Mouse (Mus musculus): Measurements from ENCODE around the gene Mrm3. TPM values are rescaled to one million over a fixed set of nuclear protein-coding genes. Genes with fewer than 3 reads are reported as not detected.
"Not testable (repeated sequence)": the region's sequence is repeated elsewhere in the genome, so short reads cannot be mapped to it uniquely, and the experiment has no call there.

Gene Mrm3
- polyA plus RNA-seq (2016; fragmentation: Nextera tagmentation; extraction: Ambion mirVana): 23.5 and 25.1 TPM in 2 replicates

DNA sequence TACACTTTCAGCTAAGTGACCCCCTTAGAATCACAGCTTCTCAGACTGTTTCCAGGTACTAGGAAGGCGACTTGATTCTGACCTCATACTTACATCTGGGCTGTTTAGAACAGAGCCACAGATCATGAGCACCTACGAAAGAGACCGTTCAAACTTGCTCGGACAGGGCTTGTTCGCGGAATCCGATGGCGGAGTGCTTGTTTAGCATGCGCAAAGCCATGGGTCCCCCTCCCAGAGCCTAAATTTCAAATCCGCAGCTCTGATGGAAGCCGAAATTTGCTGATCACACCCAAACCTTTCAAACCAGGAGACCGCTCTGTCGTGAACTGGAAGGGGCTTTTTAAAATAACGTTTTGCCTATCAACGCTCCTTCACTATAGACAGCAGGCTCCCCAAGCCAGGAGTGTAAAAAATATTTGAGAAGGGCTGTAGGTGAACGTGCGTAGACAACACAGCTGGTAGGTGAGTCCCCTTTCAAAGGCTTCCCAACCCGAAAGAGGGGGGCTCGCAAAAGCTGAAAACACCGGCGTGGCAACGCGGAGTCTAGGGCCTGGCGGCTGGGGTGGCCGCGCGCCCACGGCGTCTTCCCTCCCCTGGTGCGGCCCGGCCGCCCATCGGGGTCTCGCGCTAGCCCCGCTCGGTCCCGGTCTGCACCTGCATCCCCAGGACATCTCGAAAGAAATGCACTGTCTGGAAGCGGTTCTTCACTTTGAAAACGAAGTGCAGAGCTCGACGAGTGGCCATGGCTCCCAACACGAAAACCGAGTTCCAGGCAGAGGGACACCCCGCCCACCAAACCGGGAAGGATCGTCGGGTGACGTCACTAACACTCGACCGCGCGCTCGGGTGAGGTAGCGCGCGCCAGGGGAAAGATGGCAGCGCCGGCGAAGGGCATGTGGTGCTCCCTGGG, at the start of gene Mrm3, which contains the start of gene Glod4:
Mrm3 (plus strand) TSS at position 815 of the 910 bp plus-strand sequence.
Glod4 (minus strand) TSS at position 825 of the 910 bp plus-strand sequence.
- Histone ChIP-seq H3K4me3 (peak within 1 kb of the TSS; percentile 85), H3K36me3 (peaks cover 47% of the 10 kb centered on the region), H3K4me1 (peaks cover 21% of the 10 kb centered on the region), H3K9ac (peak within 1 kb of the TSS; percentile 83), H3K27ac (peak within 1 kb of the TSS; percentile 45), H3K4me2 (peak within 1 kb of the TSS; percentile 77), H3K27me3 (replicated peaks) (no peaks in the 10 kb centered on the region), H3K9me3 (replicated peaks) (no peaks in the 10 kb centered on the region)
- peak; percentile 85 for ATAC-seq
- WGBS (ENCODE audit: insufficient replicate concordance): under 1% methylated on average over 61 of the region's 61 CpGs

DNA sequence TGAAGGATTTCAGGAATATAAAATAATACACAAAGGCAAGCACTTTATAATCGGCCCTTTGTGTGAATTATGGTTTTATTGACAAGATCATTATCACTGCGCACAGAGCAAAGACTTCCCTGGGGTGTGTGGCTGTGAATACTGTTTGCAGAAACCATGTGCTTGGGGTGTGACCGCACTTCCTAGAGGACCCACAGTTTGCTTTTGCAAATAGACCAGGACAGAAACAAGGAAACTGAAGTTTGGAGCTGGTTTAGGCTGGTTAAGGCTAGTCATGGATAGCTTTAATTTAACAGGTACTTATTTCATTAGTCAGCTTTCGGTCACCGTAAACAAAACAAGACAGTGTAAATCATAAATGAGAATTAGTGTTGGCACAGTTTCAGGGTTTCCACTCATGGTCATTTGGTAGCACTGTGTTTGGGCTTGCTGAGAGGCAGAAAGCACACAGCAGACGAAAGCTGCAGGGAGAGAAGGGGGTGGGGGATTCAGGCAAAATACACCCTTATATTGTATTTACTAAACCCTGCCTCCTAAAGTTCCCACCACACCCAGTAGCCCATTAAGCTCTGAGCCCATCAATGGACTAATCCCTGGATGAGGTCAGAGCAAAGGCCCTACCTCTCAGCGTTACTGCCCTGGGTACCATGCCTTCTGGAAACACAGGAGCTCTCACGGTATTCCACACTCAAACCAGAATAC, 47.1 kb upstream of the Mrm3 start:
- Histone ChIP-seq H3K4me3 (no peak overlapping the region), H3K4me1 (peaks cover 4% of the 10 kb centered on the region), H3K27me3 (replicated peaks) (peaks cover 19% of the 10 kb centered on the region), H3K9ac (no peak overlapping the region), H3K27ac (no peak overlapping the region), H3K9me3 (replicated peaks) (no peaks in the 10 kb centered on the region), H3K4me2 (no peak overlapping the region), H3K36me3 (no peaks in the 10 kb centered on the region)
- no peak for ATAC-seq
- WGBS (ENCODE audit: insufficient replicate concordance): 57% methylated on average over 8 of the region's 8 CpGs

DNA sequence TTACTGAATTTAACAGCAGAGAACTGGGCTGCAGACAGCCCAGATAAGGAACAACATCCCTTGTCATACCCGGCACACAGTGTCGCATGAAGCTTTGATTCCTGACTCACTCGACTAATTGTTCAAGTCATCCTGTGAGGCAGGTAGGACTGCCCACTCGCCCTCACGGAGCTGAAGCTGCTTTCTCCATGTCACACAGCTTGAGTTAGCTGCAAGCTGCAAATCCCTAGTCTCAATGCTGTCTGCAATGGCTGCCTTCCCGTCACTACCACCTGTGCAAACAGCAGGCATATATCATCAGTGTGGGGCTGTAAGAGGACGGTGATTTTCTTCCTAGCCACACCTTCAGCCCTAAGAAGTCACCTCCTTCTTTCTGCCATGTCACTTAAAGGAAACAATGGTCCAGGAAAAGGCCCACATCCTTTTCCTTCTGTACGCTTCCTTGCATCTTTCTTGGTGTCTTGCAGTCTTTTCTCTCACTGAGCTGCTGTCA, 46.5 kb upstream of the Mrm3 start:
- Histone ChIP-seq H3K4me3 (no peak overlapping the region), H3K27ac (no peak overlapping the region), H3K9me3 (replicated peaks) (no peaks in the 10 kb centered on the region), H3K27me3 (replicated peaks) (peaks cover 25% of the 10 kb centered on the region), H3K4me1 (peaks cover 10% of the 10 kb centered on the region), H3K36me3 (no peaks in the 10 kb centered on the region), H3K4me2 (no peak overlapping the region), H3K9ac (no peak overlapping the region)
- 56% methylated on average over 8 of the region's 8 CpGs for WGBS (ENCODE audit: insufficient replicate concordance)
- no peak for ATAC-seq

DNA sequence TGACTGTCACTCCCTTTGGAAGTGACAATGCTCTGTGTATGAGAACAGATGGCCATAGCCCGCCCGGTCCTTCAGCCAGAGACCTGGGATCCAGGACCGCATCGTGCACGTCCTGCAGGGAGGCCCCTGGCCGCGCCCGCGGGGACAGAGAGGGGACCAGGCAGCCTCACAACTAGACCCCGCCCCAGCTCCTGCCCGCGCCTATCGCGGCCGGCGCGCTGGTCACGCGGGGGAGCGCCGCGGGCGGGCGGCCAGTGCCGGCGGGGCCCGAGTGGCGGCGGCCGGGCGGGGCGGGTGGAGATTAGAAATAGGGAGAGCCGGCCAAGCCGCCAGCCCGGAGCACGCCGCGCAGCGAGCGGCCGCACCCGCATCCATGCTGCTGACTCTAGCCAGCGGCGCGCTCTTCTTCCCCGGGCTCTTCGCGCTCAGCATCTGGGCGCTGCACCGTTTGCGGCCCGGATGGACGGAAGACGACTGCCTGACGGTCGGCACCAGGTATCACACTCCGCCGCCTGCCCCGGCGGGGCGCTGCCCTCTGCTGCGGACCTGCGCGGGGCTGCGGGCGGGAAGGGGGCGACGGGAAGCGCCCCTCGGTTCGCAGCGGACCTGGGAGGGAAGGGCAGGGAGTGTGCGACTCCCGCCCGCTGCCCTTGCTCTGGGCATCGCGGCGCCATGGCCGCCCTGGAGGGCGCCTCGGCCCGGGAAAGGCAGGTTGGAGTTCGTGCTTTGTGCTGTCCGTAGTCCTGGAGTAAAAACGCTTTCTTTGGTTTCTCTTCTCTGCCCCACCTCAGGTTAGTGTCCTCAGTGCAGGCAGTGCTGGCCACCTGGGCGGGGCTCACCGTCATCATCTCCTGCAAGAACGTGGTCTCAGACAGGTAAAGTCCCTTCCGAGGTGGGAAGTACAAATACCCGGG, 41.5 kb upstream of the Mrm3 start:
- Histone ChIP-seq H3K27ac (peak overlapping the region; percentile 4; the same call in 1 of the 2 replicates), H3K9me3 (replicated peaks) (no peaks in the 10 kb centered on the region), H3K4me2 (peak overlapping the region; percentile 97), H3K36me3 (peaks cover 4% of the 10 kb centered on the region; the same call in 1 of the 2 replicates), H3K27me3 (replicated peaks) (peaks cover 45% of the 10 kb centered on the region), H3K9ac (peak overlapping the region; percentile 78), H3K4me1 (peaks cover 22% of the 10 kb centered on the region), H3K4me3 (peak overlapping the region; percentile 67)
- ATAC-seq: peak; percentile 96
- WGBS (ENCODE audit: insufficient replicate concordance): under 1% methylated on average over 89 of the region's 90 CpGs

DNA sequence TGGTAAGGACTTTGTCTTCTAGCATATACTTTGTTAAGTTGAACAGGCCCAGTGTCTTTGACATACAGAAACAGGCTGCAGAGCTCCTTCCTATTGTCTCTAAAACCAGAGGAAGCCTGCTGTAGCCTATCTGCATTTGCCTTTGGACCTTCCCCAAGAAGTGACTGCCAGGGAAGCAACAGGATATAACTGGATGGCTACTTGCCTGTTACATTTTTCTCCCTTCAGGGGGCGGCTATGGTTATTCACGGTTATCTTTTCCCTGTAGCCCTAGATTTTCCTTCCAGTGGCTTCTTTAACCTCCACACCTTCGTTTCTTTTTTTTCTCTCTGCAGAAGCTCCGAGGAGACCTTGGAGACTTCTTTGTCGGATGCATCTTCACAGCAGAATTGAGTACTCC, 36.7 kb upstream of the Mrm3 start:
- H3K4me1 ChIP-seq: peaks cover 15% of the 10 kb centered on the region
- no peak overlapping the region for H3K4me3 ChIP-seq
- 72% methylated on average over 5 of the region's 5 CpGs for WGBS (ENCODE audit: insufficient replicate concordance)
- no peaks in the 10 kb centered on the region for H3K9me3 ChIP-seq (replicated peaks)
- no peak overlapping the region for H3K27ac ChIP-seq
- H3K4me2 ChIP-seq: no peak overlapping the region
- no peak for ATAC-seq
- H3K9ac ChIP-seq: no peak overlapping the region
- peaks cover 50% of the 10 kb centered on the region for H3K36me3 ChIP-seq
- H3K27me3 ChIP-seq (replicated peaks): peaks cover 22% of the 10 kb centered on the region

DNA sequence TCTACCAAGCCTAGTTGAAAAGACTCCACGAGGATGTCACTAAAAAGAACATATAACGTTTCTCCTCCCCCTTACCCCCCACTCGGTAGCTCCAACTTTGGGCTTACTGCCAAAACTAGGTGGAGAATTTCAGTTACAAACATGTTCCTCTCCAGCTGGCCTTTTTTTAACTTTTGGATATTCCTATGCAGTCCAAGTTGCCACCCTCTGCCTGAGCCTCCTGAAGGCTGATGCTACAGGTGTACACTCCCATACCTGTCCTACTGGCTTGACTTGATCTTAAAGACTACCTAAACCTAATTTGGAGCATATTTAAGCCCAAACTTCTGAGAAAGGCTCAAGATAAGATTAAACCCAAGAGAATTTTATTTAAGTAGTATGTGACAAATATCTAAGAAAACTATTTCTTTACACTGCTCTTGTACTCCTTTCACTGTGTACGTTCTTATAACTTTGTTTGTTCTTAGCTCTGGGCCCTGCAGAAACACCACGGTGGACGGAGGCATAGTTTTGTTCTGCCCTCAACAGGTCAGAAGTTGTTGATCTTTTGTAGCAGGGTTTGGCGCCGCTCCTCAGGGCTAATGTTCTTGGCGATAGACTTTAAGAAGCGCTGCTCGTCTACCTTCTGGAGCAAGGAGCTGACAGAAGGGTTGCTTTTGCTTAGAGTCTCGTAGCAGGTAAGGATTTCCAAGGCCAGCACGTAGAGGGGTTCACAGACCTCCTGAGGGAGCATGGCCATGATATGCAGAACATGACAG, 33.1 kb upstream of the Mrm3 start:
- no peak overlapping the region for H3K9ac ChIP-seq

DNA sequence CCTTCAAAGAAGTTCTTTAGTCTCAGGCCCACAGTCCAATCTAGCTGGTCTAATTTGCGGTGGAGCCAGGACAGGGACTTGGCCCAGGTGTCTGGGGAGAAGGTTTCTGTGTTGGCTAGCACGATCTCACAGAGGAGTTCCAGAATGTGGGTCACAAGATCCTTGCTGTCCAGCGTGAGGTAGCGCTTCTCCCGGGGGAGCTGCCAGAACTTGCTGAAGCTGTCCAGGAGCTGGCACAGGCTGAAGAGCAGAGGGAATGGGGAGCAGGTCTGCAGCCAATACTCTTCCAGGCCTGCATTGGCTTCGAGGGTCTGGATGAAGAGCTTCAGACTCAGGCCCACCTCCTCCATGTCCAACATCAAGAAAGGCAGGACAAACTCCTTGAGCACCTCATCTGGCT, 31.9 kb upstream of the Mrm3 start:
- not testable (repeated sequence) for H3K9ac ChIP-seq; H3K27me3 ChIP-seq (replicated peaks); H3K27ac ChIP-seq; H3K4me3 ChIP-seq; H3K9me3 ChIP-seq (replicated peaks); ATAC-seq; H3K4me2 ChIP-seq
- WGBS (ENCODE audit: insufficient replicate concordance): 77% methylated on average over 5 of the region's 6 CpGs
- Histone ChIP-seq H3K36me3 (peaks cover 73% of the 10 kb centered on the region), H3K4me1 (peaks cover 15% of the 10 kb centered on the region)

More for the DNA sequence above, 33.1 kb upstream of the Mrm3 start:
- Histone ChIP-seq H3K4me3 (no peak overlapping the region), H3K36me3 (peaks cover 73% of the 10 kb centered on the region), H3K27me3 (replicated peaks) (no peaks in the 10 kb centered on the region), H3K4me2 (no peak overlapping the region), H3K4me1 (peaks cover 4% of the 10 kb centered on the region; the same call in 1 of the 2 replicates), H3K27ac (no peak overlapping the region), H3K9me3 (replicated peaks) (no peaks in the 10 kb centered on the region)
- 80% methylated on average over 13 of the region's 13 CpGs for WGBS (ENCODE audit: insufficient replicate concordance)
- no peak for ATAC-seq

DNA sequence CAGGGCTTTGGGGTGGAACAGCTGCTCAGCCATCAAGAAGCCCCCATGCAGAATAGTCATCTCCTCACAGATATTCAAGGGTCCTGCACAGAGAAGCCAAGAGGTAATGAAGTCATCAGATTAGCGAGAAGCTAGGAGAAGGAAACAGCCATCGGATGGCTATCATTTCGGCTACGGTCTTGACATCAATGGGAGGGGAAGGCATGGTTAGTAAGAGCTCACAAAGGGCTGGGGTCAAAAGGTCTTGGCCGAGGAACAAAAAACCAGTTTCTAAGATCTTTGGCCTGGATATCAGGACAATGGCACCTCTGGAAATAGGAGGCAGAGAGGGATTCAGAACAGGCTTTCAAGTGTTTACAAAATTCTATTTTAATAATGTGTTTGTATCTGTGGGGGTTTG, 29.7 kb upstream of the Mrm3 start:
- ATAC-seq: no peak
- no peak overlapping the region for H3K4me2 ChIP-seq
- H3K27ac ChIP-seq: no peak overlapping the region
- H3K4me3 ChIP-seq: no peak overlapping the region
- H3K36me3 ChIP-seq: peaks cover 54% of the 10 kb centered on the region
- 72% methylated on average over 5 of the region's 5 CpGs for WGBS (ENCODE audit: insufficient replicate concordance)
- H3K9ac ChIP-seq: no peak overlapping the region
- peaks cover 27% of the 10 kb centered on the region for H3K4me1 ChIP-seq
- H3K27me3 ChIP-seq (replicated peaks): no peaks in the 10 kb centered on the region
- no peaks in the 10 kb centered on the region for H3K9me3 ChIP-seq (replicated peaks)

DNA sequence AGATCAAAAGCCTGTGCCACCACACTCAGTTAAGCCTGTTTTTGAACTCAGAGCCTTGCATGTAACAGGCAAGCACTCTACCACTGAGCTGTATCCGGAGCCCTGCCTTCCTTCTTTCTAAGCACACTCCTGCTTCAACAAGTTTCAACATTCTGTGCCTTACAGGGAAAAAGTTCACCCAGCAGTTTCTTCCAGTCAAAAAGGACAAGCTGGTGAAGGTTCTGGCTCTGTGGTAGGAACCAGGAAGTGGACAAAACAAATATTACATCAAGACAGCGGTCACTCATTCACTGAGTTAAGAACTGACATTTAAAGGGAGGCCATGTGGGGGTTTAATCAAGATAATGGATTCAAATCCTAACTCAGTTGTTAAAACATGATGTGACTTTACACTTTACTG, 28.5 kb upstream of the Mrm3 start:
- Histone ChIP-seq H3K4me1 (peaks cover 27% of the 10 kb centered on the region), H3K9me3 (replicated peaks) (no peaks in the 10 kb centered on the region), H3K27ac (no peak overlapping the region), H3K4me3 (no peak overlapping the region), H3K36me3 (peaks cover 50% of the 10 kb centered on the region), H3K27me3 (replicated peaks) (no peaks in the 10 kb centered on the region), H3K4me2 (no peak overlapping the region), H3K9ac (no peak overlapping the region)
- 87% methylated on average over 2 of the region's 2 CpGs for WGBS (ENCODE audit: insufficient replicate concordance)
- no peak for ATAC-seq

DNA sequence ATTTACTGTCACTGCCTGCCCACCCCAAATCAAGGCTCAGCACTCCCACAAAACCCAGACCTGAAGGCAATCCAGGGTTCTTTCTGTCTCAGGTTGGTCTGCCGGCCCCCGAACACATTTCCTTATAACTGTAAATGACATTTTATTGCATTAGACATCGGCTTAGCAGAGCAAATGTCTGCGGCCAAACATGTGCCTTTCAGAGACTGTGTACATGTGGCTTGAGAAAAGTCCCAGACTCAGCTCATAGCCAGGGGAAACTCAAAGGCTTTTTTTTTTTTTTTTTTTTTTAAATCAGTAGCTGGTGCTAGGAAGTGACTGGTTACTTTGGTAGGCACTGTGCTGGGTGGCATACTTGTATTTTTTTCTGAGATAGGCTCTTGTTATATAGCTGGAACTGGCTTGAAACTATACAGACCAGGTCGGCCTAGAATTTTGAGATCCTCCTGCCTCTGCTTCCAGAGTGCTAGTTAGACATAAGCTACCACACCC, 27.4 kb upstream of the Mrm3 start:
- no peak for ATAC-seq
- Histone ChIP-seq H3K4me2 (peak overlapping the region; percentile 96), H3K9me3 (replicated peaks) (no peaks in the 10 kb centered on the region), H3K27me3 (replicated peaks) (no peaks in the 10 kb centered on the region), H3K4me3 (peak overlapping the region; percentile 86), H3K9ac (peak overlapping the region; percentile 93), H3K27ac (peak overlapping the region; percentile 83; the same call in 1 of the 2 replicates), H3K36me3 (peaks cover 49% of the 10 kb centered on the region), H3K4me1 (peaks cover 27% of the 10 kb centered on the region)
- WGBS (ENCODE audit: insufficient replicate concordance): 76% methylated on average over 5 of the region's 5 CpGs

All from liver, embryonic 12.5 days (tissue).